Mouse (Mus musculus): ENCODE data around the gene Tnik. TPM values are rescaled to one million over a fixed set of nuclear protein-coding genes. Genes with fewer than 3 reads are reported as not detected.

The Tnik gene
- polyA plus RNA-seq, 1 experiment, result 13.8 TPM

DNA sequence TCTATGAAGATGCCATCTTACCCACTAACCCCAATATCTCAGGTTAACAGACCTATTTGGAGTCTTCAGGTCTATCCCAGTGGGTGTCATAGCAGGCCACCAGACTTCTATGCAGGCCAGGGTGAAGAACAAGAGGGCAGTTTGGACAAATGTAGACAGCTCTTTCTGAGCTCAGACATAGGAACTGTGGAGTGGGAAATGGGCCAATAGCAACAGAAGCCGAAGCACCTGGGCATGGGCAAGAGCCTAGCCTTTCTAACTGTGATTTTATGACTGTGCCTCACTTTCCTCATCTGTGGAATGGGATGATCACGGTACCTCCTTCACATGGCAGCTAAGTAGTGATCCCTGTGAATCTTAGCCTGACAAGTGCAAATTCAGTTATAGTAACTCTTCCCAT, 214.4 kb downstream of the Tnik start:
- no peak for TF ChIP-seq FLI1 (IDR thresholded peaks at IDR 0.05; ENCODE audit: low read length)
- no peak for TF ChIP-seq GATA1 (IDR thresholded peaks at IDR 0.05; ENCODE audit: borderline replicate concordance, low read length)
- Histone ChIP-seq H3K4me1 (peaks cover 36% of the 10 kb centered on the region), H3K4me3 (replicated peaks) (no peak overlapping the region), H3K36me3 (replicated peaks; ENCODE audit: low read length) (peaks cover 55% of the 10 kb centered on the region), H3K9me3 (no peaks in the 10 kb centered on the region), H3K27me3 (replicated peaks) (no peaks in the 10 kb centered on the region)

DNA sequence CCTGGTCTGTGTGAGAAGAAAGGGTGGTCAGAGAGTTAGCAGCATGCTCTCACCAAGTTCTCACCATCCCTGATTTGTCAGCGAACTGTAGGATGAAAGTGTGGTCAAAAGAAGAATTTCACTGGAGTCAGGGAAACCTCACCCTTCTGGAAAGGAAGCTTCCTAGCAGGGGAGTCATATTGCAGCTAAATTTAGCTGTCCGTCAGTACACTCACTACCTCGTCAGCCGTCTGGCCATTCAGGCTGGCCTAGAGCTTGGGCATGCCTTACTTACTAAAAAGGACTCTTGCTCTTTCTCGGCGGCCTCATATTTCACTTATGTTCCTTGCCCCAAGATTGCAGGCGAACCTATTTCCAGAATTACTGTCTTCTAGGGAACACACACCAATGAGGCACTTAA, 222.7 kb downstream of the Tnik start:
- TF ChIP-seq GATA1 (IDR thresholded peaks at IDR 0.05; ENCODE audit: borderline replicate concordance, low read length), result no peak
- TF ChIP-seq FLI1 (IDR thresholded peaks at IDR 0.05; ENCODE audit: low read length), result no peak
- H3K36me3 ChIP-seq (replicated peaks; ENCODE audit: low read length), result peaks cover 33% of the 10 kb centered on the region
- H3K4me1 ChIP-seq, result peaks cover 52% of the 10 kb centered on the region
- H3K9me3 ChIP-seq, result no peaks in the 10 kb centered on the region
- no peaks in the 10 kb centered on the region for H3K27me3 ChIP-seq (replicated peaks)
- H3K4me3 ChIP-seq (replicated peaks), result no peak overlapping the region

DNA sequence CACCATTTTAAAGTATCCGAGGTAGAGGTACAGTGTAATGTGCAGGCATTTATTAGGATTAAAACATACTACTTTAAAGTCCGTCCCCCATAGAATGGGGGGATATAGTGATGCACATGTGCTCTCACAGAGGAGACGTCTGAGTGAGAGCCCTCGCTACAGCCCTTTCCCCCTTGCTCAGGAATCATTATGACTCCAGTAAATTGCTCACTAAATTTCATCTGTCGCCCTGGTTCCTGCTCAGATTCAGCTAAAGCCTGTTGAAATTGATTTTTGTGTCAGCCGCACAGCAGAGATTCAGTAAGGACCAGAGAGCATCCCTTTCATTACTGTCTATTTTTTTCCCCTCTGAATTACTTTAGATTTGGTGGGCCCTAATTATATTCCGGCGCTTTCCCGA, 224.4 kb downstream of the Tnik start:
- Histone ChIP-seq H3K4me1 (peaks cover 69% of the 10 kb centered on the region), H3K9me3 (no peaks in the 10 kb centered on the region), H3K4me3 (replicated peaks) (no peak overlapping the region), H3K27me3 (replicated peaks) (no peaks in the 10 kb centered on the region), H3K36me3 (replicated peaks; ENCODE audit: low read length) (peaks cover 35% of the 10 kb centered on the region)
- TF ChIP-seq FLI1 (IDR thresholded peaks at IDR 0.05; ENCODE audit: low read length), result no peak
- TF ChIP-seq GATA1 (IDR thresholded peaks at IDR 0.05; ENCODE audit: borderline replicate concordance, low read length), result no peak

DNA sequence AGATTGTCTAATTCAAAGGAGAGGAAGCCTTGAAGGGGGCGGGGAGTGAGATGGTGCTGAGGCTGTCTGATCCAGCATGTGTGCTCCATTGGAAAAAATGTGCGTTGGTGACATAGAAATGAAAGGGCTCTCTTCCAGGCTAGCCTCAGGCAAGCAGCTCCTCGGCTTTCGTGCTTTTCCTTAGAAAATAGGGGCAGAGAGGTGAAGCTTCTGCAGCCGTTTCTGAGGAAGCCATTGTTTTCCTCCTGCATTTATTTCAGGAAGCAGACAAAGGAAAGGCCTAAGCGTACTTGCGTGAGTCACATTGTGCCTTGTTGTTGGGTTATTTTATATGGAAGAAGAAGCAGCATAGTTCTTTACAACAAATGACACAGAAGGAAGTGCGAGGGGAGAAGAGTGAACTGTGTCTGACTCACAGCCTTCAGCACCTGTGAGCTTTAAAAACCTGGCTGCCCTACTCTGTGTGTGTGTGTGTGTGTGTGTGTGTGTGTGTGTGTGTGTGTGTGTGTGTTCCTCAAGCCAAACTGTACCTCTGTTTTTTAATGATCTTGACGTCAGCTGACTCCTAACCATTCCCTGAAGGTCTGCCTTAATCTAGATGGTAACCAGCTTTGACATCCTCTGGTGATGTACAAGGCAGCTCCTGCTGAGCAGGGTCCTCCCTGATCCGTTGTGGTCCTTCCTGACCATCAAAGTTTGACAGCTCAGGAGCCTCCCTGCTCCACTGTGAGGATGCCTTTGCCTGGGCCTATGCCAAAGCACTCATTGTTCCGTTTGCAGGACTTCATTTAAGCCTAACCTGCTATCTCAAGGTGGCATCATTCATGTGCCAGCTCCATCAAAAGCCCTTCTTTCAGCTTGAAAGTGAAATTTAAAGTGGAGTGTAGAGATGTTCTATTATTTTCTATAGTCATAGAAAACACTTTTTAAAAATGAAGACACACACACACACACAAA, 228.3 kb downstream of the Tnik start:
- no peaks in the 10 kb centered on the region for H3K9me3 ChIP-seq
- H3K4me3 ChIP-seq (replicated peaks), result no peak overlapping the region
- no peaks in the 10 kb centered on the region for H3K27me3 ChIP-seq (replicated peaks)
- H3K36me3 ChIP-seq (replicated peaks; ENCODE audit: low read length), result peaks cover 53% of the 10 kb centered on the region
- TF ChIP-seq FLI1 (IDR thresholded peaks at IDR 0.05; ENCODE audit: low read length) (no peak), GATA1 (IDR thresholded peaks at IDR 0.05; ENCODE audit: borderline replicate concordance, low read length) (no peak)
- peaks cover 58% of the 10 kb centered on the region for H3K4me1 ChIP-seq

DNA sequence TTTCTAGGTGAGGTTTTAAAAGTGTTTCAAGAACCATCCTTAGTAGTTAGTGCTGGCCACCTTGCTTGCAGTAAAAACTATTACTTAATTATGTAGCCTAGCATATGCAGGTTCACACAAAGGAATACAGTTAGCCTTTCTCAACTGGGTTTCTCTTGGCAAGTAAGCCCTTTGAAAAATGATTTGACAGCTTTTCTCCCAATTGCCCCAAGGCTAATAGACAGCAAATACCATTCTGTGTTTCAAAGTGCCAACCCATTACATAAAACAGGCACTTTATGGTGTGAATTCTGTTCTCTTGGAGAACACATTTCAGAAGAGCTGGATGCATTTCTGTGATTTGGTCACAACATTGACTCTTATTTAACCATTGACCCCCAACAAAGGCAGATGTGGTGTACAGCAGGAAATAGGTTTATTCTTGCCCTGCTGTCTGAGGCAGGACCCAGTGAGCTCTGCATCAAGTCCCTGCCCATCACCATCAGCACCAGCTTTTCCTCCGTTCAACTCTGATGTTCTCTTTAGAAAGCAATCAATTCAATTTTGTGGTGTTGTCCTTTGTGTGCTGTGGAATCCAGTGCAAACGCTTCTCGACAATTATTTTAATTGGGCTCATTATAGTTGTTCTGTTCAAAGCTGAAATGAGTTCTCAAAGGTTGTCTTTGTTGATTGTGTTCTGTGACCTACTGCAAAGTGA, 233.9 kb downstream of the Tnik start:
- no peaks in the 10 kb centered on the region for H3K9me3 ChIP-seq
- peaks cover 66% of the 10 kb centered on the region for H3K36me3 ChIP-seq (replicated peaks; ENCODE audit: low read length)
- H3K4me1 ChIP-seq, result peaks cover 27% of the 10 kb centered on the region
- TF ChIP-seq FLI1 (IDR thresholded peaks at IDR 0.05; ENCODE audit: low read length), result no peak
- no peak for TF ChIP-seq GATA1 (IDR thresholded peaks at IDR 0.05; ENCODE audit: borderline replicate concordance, low read length)
- no peaks in the 10 kb centered on the region for H3K27me3 ChIP-seq (replicated peaks)
- H3K4me3 ChIP-seq (replicated peaks), result no peak overlapping the region

DNA sequence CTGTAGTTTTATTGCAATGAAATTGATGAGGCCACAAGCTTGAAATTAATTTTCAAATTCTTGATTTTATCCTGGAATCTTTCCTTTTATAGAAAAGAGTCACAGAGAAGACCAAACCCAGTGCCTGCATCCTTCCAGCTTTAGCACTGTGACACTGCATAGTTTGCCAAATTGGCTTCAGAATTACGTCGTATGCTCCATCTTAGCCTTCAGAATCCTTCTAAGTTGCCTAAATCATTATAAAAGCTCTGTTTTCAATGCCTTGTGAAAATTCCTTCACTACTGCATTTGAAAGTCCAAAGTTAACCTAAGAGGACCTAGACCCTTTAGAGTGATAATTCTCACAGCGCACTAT, 234.5 kb downstream of the Tnik start:
- no peaks in the 10 kb centered on the region for H3K9me3 ChIP-seq
- H3K36me3 ChIP-seq (replicated peaks; ENCODE audit: low read length), result peaks cover 70% of the 10 kb centered on the region
- no peaks in the 10 kb centered on the region for H3K27me3 ChIP-seq (replicated peaks)
- peaks cover 22% of the 10 kb centered on the region for H3K4me1 ChIP-seq
- no peak overlapping the region for H3K4me3 ChIP-seq (replicated peaks)
- no peak for TF ChIP-seq GATA1 (IDR thresholded peaks at IDR 0.05; ENCODE audit: borderline replicate concordance, low read length)
- TF ChIP-seq FLI1 (IDR thresholded peaks at IDR 0.05; ENCODE audit: low read length), result no peak

DNA sequence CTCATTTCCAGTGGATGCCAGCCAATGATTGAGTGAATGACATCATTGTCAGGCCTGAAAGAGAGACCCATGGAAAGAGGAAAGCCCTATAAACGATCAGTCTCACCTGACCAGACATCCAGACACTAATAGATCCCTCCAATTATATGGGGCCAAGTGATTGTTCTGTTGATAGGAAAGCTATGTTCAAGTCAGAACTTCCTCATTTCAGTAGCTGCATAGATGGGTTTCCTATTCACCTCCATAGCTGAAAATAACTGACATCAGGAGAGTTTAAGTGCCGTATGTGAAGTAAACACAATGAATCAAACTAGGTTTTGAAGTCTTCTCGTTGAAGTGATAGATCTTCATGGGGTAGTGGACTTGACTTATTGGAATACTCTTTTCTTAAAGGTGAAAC, 239.7 kb downstream of the Tnik start:
- Histone ChIP-seq H3K4me1 (0 out of 2 replicates have a peak, but pooled peaks cover 7% of the 10 kb centered on the region), H3K9me3 (no peaks in the 10 kb centered on the region), H3K4me3 (replicated peaks) (no peak overlapping the region), H3K36me3 (replicated peaks; ENCODE audit: low read length) (peaks cover 77% of the 10 kb centered on the region), H3K27me3 (replicated peaks) (no peaks in the 10 kb centered on the region)
- TF ChIP-seq GATA1 (IDR thresholded peaks at IDR 0.05; ENCODE audit: borderline replicate concordance, low read length), result no peak

DNA sequence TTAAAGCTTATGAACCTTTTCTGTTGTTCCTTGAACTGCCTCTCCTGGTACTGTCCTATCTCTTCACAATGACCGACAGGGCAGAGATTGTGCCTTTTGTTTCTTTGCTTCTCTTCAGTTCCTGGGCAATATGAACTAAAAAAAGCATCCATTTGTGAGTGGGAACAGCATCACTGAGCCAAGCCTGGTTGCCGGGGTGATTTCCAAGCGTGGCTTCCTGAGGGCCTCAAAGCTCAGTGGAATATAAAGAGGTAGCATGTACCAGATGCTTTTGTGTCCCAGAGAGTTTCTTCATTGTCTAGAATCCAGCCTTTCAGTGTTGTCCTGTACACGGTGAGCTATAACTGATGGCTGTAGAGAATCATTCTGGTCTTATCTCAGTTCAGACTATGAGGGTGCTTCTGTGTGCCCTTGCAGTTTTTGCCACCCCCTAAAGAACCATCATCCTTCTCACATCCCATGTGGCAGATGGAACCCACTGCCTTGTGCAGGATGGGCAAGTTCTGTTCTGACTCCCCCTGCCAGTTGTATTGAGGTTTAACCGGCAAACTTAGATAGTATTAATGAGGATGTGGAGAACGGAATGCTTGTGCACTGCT, 246.4 kb downstream of the Tnik start:
- H3K4me1 ChIP-seq, result 0 out of 2 replicates have a peak, but pooled peaks cover 4% of the 10 kb centered on the region
- TF ChIP-seq FLI1 (IDR thresholded peaks at IDR 0.05; ENCODE audit: low read length), result no peak
- no peak for TF ChIP-seq GATA1 (IDR thresholded peaks at IDR 0.05; ENCODE audit: borderline replicate concordance, low read length)
- H3K4me3 ChIP-seq (replicated peaks), result no peak overlapping the region
- peaks cover 12% of the 10 kb centered on the region for H3K9me3 ChIP-seq
- no peaks in the 10 kb centered on the region for H3K27me3 ChIP-seq (replicated peaks)
- H3K36me3 ChIP-seq (replicated peaks; ENCODE audit: low read length), result peaks cover 87% of the 10 kb centered on the region

DNA sequence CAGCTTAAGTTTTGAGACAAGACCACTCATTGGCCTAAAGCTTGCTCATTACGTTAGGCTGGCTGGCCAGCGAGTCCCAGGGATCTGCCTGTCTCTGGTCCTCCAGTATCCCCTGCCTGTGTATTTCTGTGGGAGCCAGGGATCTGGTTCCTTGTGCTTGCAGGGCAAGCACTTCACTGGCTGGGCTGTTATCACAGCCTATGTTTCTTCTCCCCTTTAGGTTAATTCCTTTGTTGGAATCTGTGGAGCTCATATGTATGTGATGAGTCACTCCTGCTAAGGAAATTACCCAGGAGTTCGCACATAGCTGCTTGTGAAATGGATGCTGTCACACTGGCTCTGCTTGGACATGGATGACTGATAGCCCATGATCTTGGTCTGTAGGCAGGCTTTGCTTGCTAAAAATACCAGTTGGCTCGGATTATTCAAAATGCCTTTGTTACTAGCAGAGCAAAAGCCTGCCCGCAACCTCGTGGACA, 260.0 kb downstream of the Tnik start:
- peaks cover 40% of the 10 kb centered on the region for H3K36me3 ChIP-seq (replicated peaks; ENCODE audit: low read length)
- H3K9me3 ChIP-seq, result no peaks in the 10 kb centered on the region
- no peaks in the 10 kb centered on the region for H3K27me3 ChIP-seq (replicated peaks)
- no peak overlapping the region for H3K4me3 ChIP-seq (replicated peaks)
- TF ChIP-seq FLI1 (IDR thresholded peaks at IDR 0.05; ENCODE audit: low read length), result no peak
- peaks cover 38% of the 10 kb centered on the region for H3K4me1 ChIP-seq
